Mouse (Mus musculus): ENCODE data around the gene Rubcn. TPM values are rescaled to one million over a fixed set of nuclear protein-coding genes. Genes with fewer than 3 reads are reported as not detected.

Rubcn gene
- polyA plus RNA-seq, 1 experiment from 2014 or later = 14.3 TPM

DNA sequence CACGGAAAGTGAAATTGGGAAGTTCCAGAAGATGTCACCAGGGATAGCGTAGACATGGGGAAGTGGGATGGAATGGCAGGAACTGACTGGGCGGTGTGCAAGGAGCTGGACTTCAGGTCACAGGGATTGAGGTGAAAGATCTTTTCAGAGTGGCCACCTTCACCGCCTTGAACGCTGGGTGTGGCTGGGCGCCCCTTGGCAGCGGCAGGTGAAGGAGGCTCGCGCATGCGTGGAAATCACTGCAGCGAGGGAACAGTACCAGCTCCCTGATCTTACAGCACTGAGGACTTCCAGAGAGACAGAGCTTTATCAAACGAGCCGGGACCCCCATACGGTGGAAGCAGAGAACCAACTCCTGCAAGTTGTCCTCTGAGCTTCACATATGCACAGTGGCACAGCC lies 63.0 kb downstream of the Rubcn start:
- 32% methylated on average over 14 of the region's 14 CpGs for WGBS
- H3K4me2 ChIP-seq = peak overlapping the region; percentile 41
- ATAC-seq (ENCODE audit: low FRiP score) = no peak
- peak overlapping the region; percentile 16 for H3K4me3 ChIP-seq (ENCODE audit: low read depth, low read length)
- peaks cover 7% of the 10 kb centered on the region; the same call in 1 of the 2 replicates for H3K4me1 ChIP-seq (ENCODE audit: control insufficient read depth, insufficient read depth, low read length)
- H3K9me3 ChIP-seq (ENCODE audit: control insufficient read depth, low read length) = no peaks in the 10 kb centered on the region
- H3K9ac ChIP-seq (ENCODE audit: low read length) = 0 out of 2 replicates have a peak overlapping the region, but pooled peaks have one; percentile 27
- H3K36me3 ChIP-seq (ENCODE audit: control insufficient read depth, insufficient read depth, low read length) = no peaks in the 10 kb centered on the region
- peaks cover 2% of the 10 kb centered on the region; the same call in 1 of the 2 replicates for H3K27me3 ChIP-seq (ENCODE audit: control insufficient read depth, insufficient read depth, low read length)
- peak; percentile 89 for DNase-seq (ENCODE audit: low spot score, missing footprints)
- no peak overlapping the region for H3K27ac ChIP-seq (ENCODE audit: low read depth, low read length)

DNA sequence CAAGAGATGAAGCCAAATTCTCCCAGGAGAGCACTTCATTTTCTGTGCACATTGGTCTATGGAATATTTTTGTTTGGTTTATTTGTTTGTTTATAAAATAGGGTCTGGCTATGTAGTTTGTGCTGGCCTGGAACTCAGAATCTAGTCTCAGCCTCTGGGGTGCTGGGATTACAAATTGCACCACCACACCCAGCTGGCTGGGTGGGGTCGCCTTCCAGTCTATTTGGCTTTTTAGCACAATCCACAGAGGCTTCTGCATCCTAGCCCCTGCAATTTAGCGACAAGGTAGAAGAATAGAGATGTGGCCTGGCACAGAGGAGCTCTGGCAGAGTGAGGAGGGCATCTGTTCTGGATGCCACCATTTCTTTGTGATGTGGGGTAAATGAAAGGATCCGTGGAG lies 63.8 kb downstream of the Rubcn start:
- H3K27ac ChIP-seq (ENCODE audit: low read depth, low read length) = no peak overlapping the region
- peaks cover 7% of the 10 kb centered on the region; the same call in 1 of the 2 replicates for H3K4me1 ChIP-seq (ENCODE audit: control insufficient read depth, insufficient read depth, low read length)
- H3K27me3 ChIP-seq (ENCODE audit: control insufficient read depth, insufficient read depth, low read length) = peaks cover 2% of the 10 kb centered on the region; the same call in 1 of the 2 replicates
- H3K36me3 ChIP-seq (ENCODE audit: control insufficient read depth, insufficient read depth, low read length) = no peaks in the 10 kb centered on the region
- no peak overlapping the region for H3K9ac ChIP-seq (ENCODE audit: low read length)
- ATAC-seq (ENCODE audit: low FRiP score) (no peak), DNase-seq (ENCODE audit: low spot score, missing footprints) (no peak)
- 70% methylated on average over 3 of the region's 3 CpGs for WGBS
- H3K4me3 ChIP-seq (ENCODE audit: low read depth, low read length) = no peak overlapping the region
- no peak overlapping the region for H3K4me2 ChIP-seq
- no peaks in the 10 kb centered on the region for H3K9me3 ChIP-seq (ENCODE audit: control insufficient read depth, low read length)

DNA sequence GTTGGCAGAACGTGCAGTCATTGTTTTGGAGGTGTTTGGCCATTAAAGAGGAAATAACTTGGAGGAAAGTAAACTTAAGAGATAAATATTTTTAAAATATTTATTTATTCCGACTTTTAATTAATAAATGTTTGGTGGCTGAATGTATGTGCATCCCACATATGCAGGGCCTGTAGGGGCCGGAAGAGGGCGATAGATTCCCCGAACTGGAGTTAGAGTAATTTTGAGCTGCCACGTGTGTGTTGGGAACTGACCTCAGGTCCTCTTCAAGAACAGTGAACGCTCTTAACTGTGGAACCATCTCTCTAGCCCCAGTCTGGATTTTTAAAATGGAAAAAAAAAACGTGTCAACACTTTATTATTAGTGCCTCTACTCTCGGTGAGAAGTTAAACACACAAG lies 64.2 kb downstream of the Rubcn start:
- peaks cover 7% of the 10 kb centered on the region; the same call in 1 of the 2 replicates for H3K4me1 ChIP-seq (ENCODE audit: control insufficient read depth, insufficient read depth, low read length)
- WGBS = 49% methylated on average over 9 of the region's 9 CpGs
- DNase-seq (ENCODE audit: low spot score, missing footprints) = no peak
- peaks cover 2% of the 10 kb centered on the region; the same call in 1 of the 2 replicates for H3K27me3 ChIP-seq (ENCODE audit: control insufficient read depth, insufficient read depth, low read length)
- no peak overlapping the region for H3K4me3 ChIP-seq (ENCODE audit: low read depth, low read length)
- no peak overlapping the region for H3K27ac ChIP-seq (ENCODE audit: low read depth, low read length)
- no peak overlapping the region for H3K4me2 ChIP-seq
- no peak for ATAC-seq (ENCODE audit: low FRiP score)
- no peak overlapping the region for H3K9ac ChIP-seq (ENCODE audit: low read length)
- H3K36me3 ChIP-seq (ENCODE audit: control insufficient read depth, insufficient read depth, low read length) = no peaks in the 10 kb centered on the region
- no peaks in the 10 kb centered on the region for H3K9me3 ChIP-seq (ENCODE audit: control insufficient read depth, low read length)

DNA sequence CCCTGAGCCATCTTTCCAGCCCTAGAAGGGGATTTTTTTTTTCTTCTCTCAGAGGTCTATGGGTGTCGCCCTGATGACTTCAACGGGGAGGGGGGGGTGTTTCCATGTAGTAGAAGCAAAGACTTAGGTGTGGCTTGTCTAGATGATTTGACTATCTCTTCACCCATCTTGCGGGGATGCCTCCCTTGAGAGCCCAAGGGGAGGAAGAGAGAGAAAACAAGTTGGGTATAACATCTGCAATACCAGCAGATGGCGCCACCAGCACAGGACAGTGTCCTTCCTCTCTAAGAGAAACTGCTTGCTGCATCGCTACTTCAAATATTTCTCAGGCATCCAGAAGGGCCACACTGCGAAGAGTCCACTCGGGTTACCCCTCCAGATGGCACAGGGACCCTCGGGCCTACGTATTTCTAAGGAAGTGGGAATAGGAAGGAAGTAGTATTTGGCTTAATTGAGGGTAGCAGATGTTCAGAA lies 64.6 kb downstream of the Rubcn start:
- 2% methylated on average over 9 of the region's 9 CpGs for WGBS
- no peak overlapping the region for H3K4me2 ChIP-seq

DNA sequence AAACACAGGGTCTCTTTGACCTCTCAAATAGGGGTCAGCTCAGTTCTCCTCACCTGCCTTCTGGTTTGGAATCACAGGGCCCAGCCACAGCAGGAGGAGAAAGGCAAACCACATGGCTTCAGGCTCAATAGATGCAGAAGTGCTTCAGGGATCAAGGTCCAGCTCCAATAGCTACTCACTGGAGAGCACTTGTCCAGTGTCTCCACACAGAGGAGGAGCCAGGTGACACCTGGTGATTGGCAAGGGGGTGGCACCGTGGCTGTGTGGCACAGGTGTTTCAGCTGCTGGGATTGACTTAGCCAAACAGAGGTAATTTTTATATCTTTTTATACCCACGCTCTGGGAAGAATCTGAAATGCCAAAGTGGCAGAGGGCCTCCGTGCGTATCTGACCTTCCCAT lies 67.2 kb downstream of the Rubcn start, which contains the start of gene Smbd1:
Smbd1 (minus strand) TSS at position 157 of the 400 bp plus-strand sequence.
- Histone ChIP-seq H3K36me3 (ENCODE audit: control insufficient read depth, insufficient read depth, low read length) (no peaks in the 10 kb centered on the region), H3K9me3 (ENCODE audit: control insufficient read depth, low read length) (no peaks in the 10 kb centered on the region), H3K4me3 (ENCODE audit: low read depth, low read length) (no peak within 1 kb of the TSS), H3K9ac (ENCODE audit: low read length) (no peak within 1 kb of the TSS), H3K4me1 (ENCODE audit: control insufficient read depth, insufficient read depth, low read length) (peaks cover 13% of the 10 kb centered on the region; the same call in 1 of the 2 replicates), H3K27ac (ENCODE audit: low read depth, low read length) (no peak within 1 kb of the TSS), H3K27me3 (ENCODE audit: control insufficient read depth, insufficient read depth, low read length) (peaks cover 2% of the 10 kb centered on the region; the same call in 1 of the 2 replicates), H3K4me2 (no peak within 1 kb of the TSS)
- no peak for ATAC-seq (ENCODE audit: low FRiP score)
- 92% methylated on average over 4 of the region's 4 CpGs for WGBS
- DNase-seq (ENCODE audit: low spot score, missing footprints) = no peak

More for the DNA sequence above, 64.6 kb downstream of the Rubcn start:
- peaks cover 2% of the 10 kb centered on the region; the same call in 1 of the 2 replicates for H3K27me3 ChIP-seq (ENCODE audit: control insufficient read depth, insufficient read depth, low read length)
- no peak overlapping the region for H3K4me3 ChIP-seq (ENCODE audit: low read depth, low read length)
- H3K27ac ChIP-seq (ENCODE audit: low read depth, low read length) = no peak overlapping the region
- no peaks in the 10 kb centered on the region for H3K9me3 ChIP-seq (ENCODE audit: control insufficient read depth, low read length)
- no peaks in the 10 kb centered on the region for H3K36me3 ChIP-seq (ENCODE audit: control insufficient read depth, insufficient read depth, low read length)
- DNase-seq (ENCODE audit: low spot score, missing footprints) (peak; percentile 97), ATAC-seq (ENCODE audit: low FRiP score) (no peak)
- H3K9ac ChIP-seq (ENCODE audit: low read length) = no peak overlapping the region
- peaks cover 8% of the 10 kb centered on the region; the same call in 1 of the 2 replicates for H3K4me1 ChIP-seq (ENCODE audit: control insufficient read depth, insufficient read depth, low read length)

DNA sequence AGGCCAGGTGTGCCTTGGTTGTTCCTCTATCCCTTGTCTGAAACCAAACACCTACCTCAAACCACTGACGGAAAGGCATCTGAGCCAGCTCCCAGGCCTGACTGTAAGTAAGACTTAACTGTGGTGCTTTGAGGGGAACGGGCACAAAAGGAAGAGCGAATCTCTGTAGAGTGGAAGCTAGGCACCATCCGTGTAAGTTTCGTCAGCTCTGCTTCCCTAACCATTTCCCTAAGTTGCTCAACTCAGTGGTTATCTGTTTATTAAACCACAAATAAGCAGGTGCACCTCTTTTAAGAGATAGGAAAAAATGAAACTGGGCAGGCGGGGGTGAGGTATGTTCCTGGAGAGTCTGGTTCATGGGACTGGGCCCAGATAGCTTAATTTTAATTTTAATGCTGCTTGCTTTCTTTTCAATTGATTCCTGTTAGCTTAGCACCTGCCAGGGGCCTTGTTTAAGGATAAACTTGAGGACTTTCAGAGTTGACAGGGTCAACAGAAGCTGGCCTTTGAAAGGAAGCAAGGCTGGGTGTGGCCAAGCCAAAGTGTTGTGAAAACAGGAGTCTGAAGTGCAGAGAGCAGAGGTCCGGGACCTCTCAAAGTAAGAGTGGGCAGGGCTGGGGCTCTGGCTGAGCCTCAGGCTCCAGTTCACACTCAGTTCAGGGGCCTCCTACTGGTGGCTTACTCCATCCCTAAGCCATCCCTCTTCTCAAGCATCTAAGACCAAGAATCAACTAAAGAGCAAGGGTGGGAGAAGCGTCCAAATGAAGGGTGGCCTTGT lies 70.0 kb downstream of the Rubcn start:
- ATAC-seq (ENCODE audit: low FRiP score) (no peak), DNase-seq (ENCODE audit: low spot score, missing footprints) (no peak)
- Histone ChIP-seq H3K27me3 (ENCODE audit: control insufficient read depth, insufficient read depth, low read length) (no peaks in the 10 kb centered on the region; the same call in 1 of the 2 replicates), H3K4me1 (ENCODE audit: control insufficient read depth, insufficient read depth, low read length) (0 out of 2 replicates have a peak, but pooled peaks cover 7% of the 10 kb centered on the region), H3K36me3 (ENCODE audit: control insufficient read depth, insufficient read depth, low read length) (no peaks in the 10 kb centered on the region), H3K27ac (ENCODE audit: low read depth, low read length) (no peak overlapping the region), H3K4me3 (ENCODE audit: low read depth, low read length) (no peak overlapping the region), H3K4me2 (no peak overlapping the region), H3K9ac (ENCODE audit: low read length) (no peak overlapping the region), H3K9me3 (ENCODE audit: control insufficient read depth, low read length) (no peaks in the 10 kb centered on the region)
- 53% methylated on average over 8 of the region's 8 CpGs for WGBS

DNA sequence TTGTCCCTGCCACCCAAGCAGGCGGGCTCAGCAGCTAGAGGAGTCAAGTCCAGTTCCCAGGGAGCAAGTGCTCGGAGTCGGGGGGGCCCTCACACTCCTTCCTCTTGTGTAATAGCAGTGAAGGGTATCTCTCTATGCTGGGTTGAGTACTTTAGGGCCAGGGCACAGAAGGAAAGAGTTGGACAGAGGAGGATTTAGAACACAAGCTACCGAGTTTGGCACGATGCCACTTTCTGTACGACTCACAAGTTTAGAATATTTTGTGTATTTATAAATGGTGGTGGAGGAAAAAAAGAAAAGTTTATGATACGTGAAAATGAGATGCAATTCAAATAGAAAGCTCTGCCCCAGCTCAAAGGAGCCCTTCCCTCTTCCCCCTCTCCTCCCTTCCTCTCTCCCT lies 72.4 kb downstream of the Rubcn start:
- WGBS = 86% methylated on average over 7 of the region's 7 CpGs
- H3K27me3 ChIP-seq (ENCODE audit: control insufficient read depth, insufficient read depth, low read length) = no peaks in the 10 kb centered on the region
- no peak for ATAC-seq (ENCODE audit: low FRiP score)

DNA sequence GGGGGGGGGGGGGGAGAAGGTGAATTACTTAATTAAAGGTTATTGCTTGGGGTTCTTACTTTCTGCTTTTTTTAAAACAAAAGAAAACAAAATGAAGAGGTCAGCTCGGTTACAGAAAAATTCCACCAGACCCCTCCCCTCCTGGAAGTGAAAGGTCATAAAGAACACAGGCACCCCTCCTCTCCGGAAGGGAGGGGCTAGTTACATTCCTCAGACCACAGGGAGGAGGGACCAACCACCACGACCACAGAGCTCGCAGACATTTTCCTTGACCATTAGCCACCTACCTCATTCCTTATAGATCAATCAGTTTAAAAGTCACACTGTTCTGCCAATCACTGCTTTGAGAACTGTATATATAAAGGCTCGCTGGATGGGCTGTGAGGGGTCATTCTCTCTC lies 73.7 kb downstream of the Rubcn start:
- Histone ChIP-seq H3K4me2 (no peak overlapping the region), H3K9me3 (ENCODE audit: control insufficient read depth, low read length) (no peaks in the 10 kb centered on the region), H3K4me1 (ENCODE audit: control insufficient read depth, insufficient read depth, low read length) (0 out of 2 replicates have a peak, but pooled peaks cover 7% of the 10 kb centered on the region), H3K27ac (ENCODE audit: low read depth, low read length) (no peak overlapping the region), H3K27me3 (ENCODE audit: control insufficient read depth, insufficient read depth, low read length) (no peaks in the 10 kb centered on the region), H3K9ac (ENCODE audit: low read length) (no peak overlapping the region), H3K36me3 (ENCODE audit: control insufficient read depth, insufficient read depth, low read length) (no peaks in the 10 kb centered on the region), H3K4me3 (ENCODE audit: low read depth, low read length) (no peak overlapping the region)
- 48% methylated on average over 5 of the region's 5 CpGs for WGBS
- DNase-seq (ENCODE audit: low spot score, missing footprints) (peak; percentile 28), ATAC-seq (ENCODE audit: low FRiP score) (no peak)

More for the DNA sequence above, 72.4 kb downstream of the Rubcn start:
- H3K4me2 ChIP-seq = no peak overlapping the region
- peak; percentile 73 for DNase-seq (ENCODE audit: low spot score, missing footprints)
- 0 out of 2 replicates have a peak, but pooled peaks cover 7% of the 10 kb centered on the region for H3K4me1 ChIP-seq (ENCODE audit: control insufficient read depth, insufficient read depth, low read length)
- no peaks in the 10 kb centered on the region for H3K36me3 ChIP-seq (ENCODE audit: control insufficient read depth, insufficient read depth, low read length)
- no peaks in the 10 kb centered on the region for H3K9me3 ChIP-seq (ENCODE audit: control insufficient read depth, low read length)
- H3K4me3 ChIP-seq (ENCODE audit: low read depth, low read length) = no peak overlapping the region
- no peak overlapping the region for H3K9ac ChIP-seq (ENCODE audit: low read length)
- H3K27ac ChIP-seq (ENCODE audit: low read depth, low read length) = no peak overlapping the region

DNA sequence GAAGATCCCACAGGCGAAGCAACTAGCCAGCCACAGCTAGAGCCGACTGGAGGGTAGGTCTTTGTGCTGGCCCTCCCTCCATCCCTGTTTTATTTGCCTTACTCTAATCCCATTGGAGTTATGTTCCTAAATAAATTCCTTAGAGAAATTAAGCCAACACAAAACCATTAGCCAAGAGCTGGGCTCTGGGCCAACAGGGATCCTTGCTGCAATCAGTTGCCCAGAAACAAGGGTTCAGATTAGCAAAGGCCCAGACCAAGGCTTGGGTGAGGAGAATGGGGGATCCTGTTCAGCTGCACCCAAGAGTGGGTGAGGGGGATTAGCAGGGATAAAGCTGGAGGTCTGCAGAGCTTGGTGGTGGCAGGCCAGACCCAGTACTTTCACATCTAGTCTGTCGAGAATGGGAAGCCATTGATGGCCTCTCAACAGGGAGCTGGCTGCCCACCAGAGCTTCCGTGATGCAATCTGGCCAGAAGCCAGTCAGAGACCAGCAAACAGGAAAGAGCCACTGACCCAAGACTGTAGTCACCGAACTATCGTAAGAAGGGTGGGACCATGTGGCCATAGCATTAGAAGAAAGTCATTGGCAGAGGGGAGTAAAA lies 74.2 kb downstream of the Rubcn start:
- H3K27ac ChIP-seq (ENCODE audit: low read depth, low read length) = no peak overlapping the region
- H3K4me2 ChIP-seq = no peak overlapping the region
- no peaks in the 10 kb centered on the region for H3K9me3 ChIP-seq (ENCODE audit: control insufficient read depth, low read length)
- H3K4me3 ChIP-seq (ENCODE audit: low read depth, low read length) = no peak overlapping the region
- ATAC-seq (ENCODE audit: low FRiP score) (peak; percentile 40; the same call in 1 of the 2 replicates), DNase-seq (ENCODE audit: low spot score, missing footprints) (peak; percentile 79)
- H3K27me3 ChIP-seq (ENCODE audit: control insufficient read depth, insufficient read depth, low read length) = no peaks in the 10 kb centered on the region
- no peak overlapping the region for H3K9ac ChIP-seq (ENCODE audit: low read length)
- WGBS = 69% methylated on average over 6 of the region's 6 CpGs
- H3K36me3 ChIP-seq (ENCODE audit: control insufficient read depth, insufficient read depth, low read length) = no peaks in the 10 kb centered on the region
- H3K4me1 ChIP-seq (ENCODE audit: control insufficient read depth, insufficient read depth, low read length) = 0 out of 2 replicates have a peak, but pooled peaks cover 7% of the 10 kb centered on the region
